Mouse (Mus musculus) myocyte (in vitro differentiated cells): ENCODE measurements at regions not wholly inside any gene's neighbourhood (a gene's known extent, or its start where the extent isn't known, plus 50 kb on each side); places are given as distances from the start of the nearest gene placed in this dataset.

Experiments used
- H3K27me3 ChIP-seq: one replicate; pipeline ENCODE4 v1.6.1; 2011; ENCODE audit not compliant: control insufficient read depth, insufficient read depth, insufficient read length
- H3K36me3 ChIP-seq: one replicate; pipeline ENCODE4 v1.6.1; 2011; ENCODE audit not compliant: control insufficient read depth, insufficient read depth
- H3K4me2 ChIP-seq: one replicate; pipeline ENCODE4 v1.6.1; 2011; ENCODE audit warnings: low read depth, control low read depth
- H3K4me3 ChIP-seq: one replicate; pipeline ENCODE4 v1.5.1; 2011; ENCODE audit warnings: mild to moderate bottlenecking, control low read depth, moderate library complexity
- H3K79me2 ChIP-seq: one replicate; pipeline ENCODE4 v1.6.1; 2011; ENCODE audit not compliant: control insufficient read depth, insufficient read depth
- H3ac ChIP-seq: one replicate; pipeline ENCODE4 v1.6.1; 2011; ENCODE audit not compliant: control insufficient read depth, insufficient read length
- CEBPB ChIP-seq: IDR thresholded peaks from 2 replicates; pipeline ENCODE4 v1.6.1; 2011; ENCODE audit warnings: mild to moderate bottlenecking, moderate library complexity; ENCODE audit not compliant: poor library complexity, insufficient read depth, severe bottlenecking
- E2F4 ChIP-seq: IDR thresholded peaks from one replicate; pipeline ENCODE4 v1.6.1; 2011; ENCODE audit warnings: mild to moderate bottlenecking, control low read depth, moderate library complexity; ENCODE audit not compliant: insufficient read depth
- MAX ChIP-seq: IDR thresholded peaks from one replicate; pipeline ENCODE4 v1.6.1; 2011; ENCODE audit warnings: low read depth, mild to moderate bottlenecking, control low read depth
- MYOD1 ChIP-seq, 3 experiments: IDR thresholded peaks; one replicate each; pipeline ENCODE4 v1.6.1; 2011; ENCODE audit warnings: control low read depth in 2 of 3, low read depth in 2 of 3, mild to moderate bottlenecking in 2 of 3, moderate library complexity in 1 of 3; ENCODE audit not compliant: insufficient read length in 2 of 3, control insufficient read depth in 1 of 3
- MYOG ChIP-seq, 3 experiments: IDR thresholded peaks; one replicate each; pipeline ENCODE4 v1.6.1; 2011; ENCODE audit warnings: control low read depth in 2 of 3, low read depth in 2 of 3, mild to moderate bottlenecking in 2 of 3; ENCODE audit not compliant: insufficient read length in 2 of 3, control insufficient read depth in 1 of 3, insufficient read depth in 1 of 3
- POLR2A ChIP-seq: IDR thresholded peaks from one replicate; pipeline ENCODE4 v1.6.1; 2011; ENCODE audit warnings: low read depth, mild to moderate bottlenecking, control low read depth, moderate library complexity; ENCODE audit not compliant: insufficient read length
- POLR2AphosphoS2 ChIP-seq: IDR thresholded peaks from one replicate; pipeline ENCODE4 v1.6.1; 2011; ENCODE audit warnings: low read depth, control low read depth; ENCODE audit not compliant: insufficient read length
- REST ChIP-seq: IDR thresholded peaks from one replicate; pipeline ENCODE4 v1.6.1; 2011; ENCODE audit warnings: mild to moderate bottlenecking, control low read depth, moderate library complexity; ENCODE audit not compliant: insufficient read depth, insufficient read length
- SRF ChIP-seq: IDR thresholded peaks from one replicate; pipeline ENCODE4 v1.6.1; 2011; ENCODE audit warnings: low read depth; ENCODE audit not compliant: control insufficient read depth, insufficient read length
- TCF12 ChIP-seq: IDR thresholded peaks from one replicate; pipeline ENCODE4 v1.6.1; 2011; ENCODE audit warnings: mild to moderate bottlenecking, control low read depth; ENCODE audit not compliant: poor library complexity, insufficient read depth, severe bottlenecking
- TCF3 ChIP-seq: IDR thresholded peaks from one replicate; pipeline ENCODE4 v1.6.1; 2011; ENCODE audit warnings: low read depth, control low read depth; ENCODE audit not compliant: insufficient read length
- USF1 ChIP-seq: IDR thresholded peaks from one replicate; pipeline ENCODE4 v1.6.1; 2011; ENCODE audit warnings: low read depth, mild to moderate bottlenecking, control low read depth, moderate library complexity

DNA sequence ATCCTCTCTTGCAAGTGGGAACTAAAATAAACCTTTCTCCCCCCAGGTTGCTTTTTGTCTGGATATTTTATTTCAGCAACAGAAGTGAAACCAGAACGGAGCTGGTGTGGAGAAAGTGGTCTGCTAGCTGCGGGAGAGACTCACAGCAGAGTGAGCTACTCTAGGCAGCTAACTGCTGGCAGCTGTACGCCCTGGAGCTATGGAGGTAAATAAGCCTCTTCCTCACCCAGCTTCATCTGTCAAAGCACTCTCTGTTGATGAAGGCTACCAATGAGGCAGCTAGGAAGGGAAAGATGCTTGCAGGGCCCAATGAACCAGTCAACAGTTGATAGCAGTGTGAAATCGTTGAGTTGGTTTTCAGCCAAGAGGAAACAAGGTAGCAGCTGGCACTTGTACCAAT lies 119.3 kb upstream of the Lnx1 start:
- no peak overlapping the region for H3K4me3 ChIP-seq
- H3K36me3 ChIP-seq = no peaks in the 10 kb centered on the region
- TF ChIP-seq REST = no peak
- no peak for TF ChIP-seq POLR2AphosphoS2
- no peak for TF ChIP-seq MAX
- no peak for TF ChIP-seq POLR2A
- TF ChIP-seq CEBPB = no peak
- no peak for TF ChIP-seq USF1
- no peak for TF ChIP-seq E2F4
- TF ChIP-seq TCF12 = no peak
- TF ChIP-seq MYOG (IDR thresholded peaks at IDR 0.05; ENCODE audit: control insufficient read depth in 1 of 3, insufficient read depth in 1 of 3, insufficient read length in 2 of 3, low read depth in 2 of 3) = no peak
- no peaks in the 10 kb centered on the region for H3K79me2 ChIP-seq
- H3K4me2 ChIP-seq = no peak overlapping the region
- H3K27me3 ChIP-seq = no peaks in the 10 kb centered on the region
- H3ac ChIP-seq = no peak overlapping the region

DNA sequence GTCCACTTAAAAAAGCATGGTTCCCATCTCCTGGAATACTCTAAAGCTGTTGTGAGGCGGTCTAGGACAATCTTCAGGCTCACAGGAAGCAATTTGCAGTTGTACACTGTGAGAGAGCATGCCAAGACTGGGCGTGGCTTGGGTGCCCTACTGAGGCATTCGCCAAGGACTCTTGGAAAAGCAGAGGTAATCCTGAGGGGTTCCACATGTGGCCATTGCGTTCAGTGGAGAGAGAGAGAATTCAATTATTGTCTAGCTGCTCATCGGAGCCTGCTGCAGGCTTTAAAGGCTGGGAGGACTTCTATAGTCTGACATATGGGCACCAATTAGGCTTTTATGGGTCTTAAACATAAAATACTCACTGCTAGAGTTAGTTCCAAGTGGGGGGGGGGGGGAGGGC lies 113.8 kb upstream of the Lnx1 start:
- H3K79me2 ChIP-seq = no peaks in the 10 kb centered on the region
- H3K4me3 ChIP-seq = no peak overlapping the region
- no peak overlapping the region for H3ac ChIP-seq
- H3K4me2 ChIP-seq = no peak overlapping the region
- TF ChIP-seq SRF = no peak
- TF ChIP-seq CEBPB = no peak
- no peak for TF ChIP-seq E2F4
- TF ChIP-seq POLR2AphosphoS2 = no peak
- no peak for TF ChIP-seq USF1
- no peak for TF ChIP-seq TCF12
- TF ChIP-seq MYOG (IDR thresholded peaks at IDR 0.05; ENCODE audit: control insufficient read depth in 1 of 3, insufficient read depth in 1 of 3, insufficient read length in 2 of 3, low read depth in 2 of 3) = no peak
- TF ChIP-seq POLR2A = no peak
- no peak for TF ChIP-seq MYOD1 (IDR thresholded peaks at IDR 0.05; ENCODE audit: control insufficient read depth in 1 of 3, insufficient read length in 2 of 3, low read depth in 2 of 3)
- TF ChIP-seq REST = no peak
- TF ChIP-seq TCF3 = no peak
- TF ChIP-seq MAX = no peak
- no peaks in the 10 kb centered on the region for H3K36me3 ChIP-seq
- H3K27me3 ChIP-seq = no peaks in the 10 kb centered on the region

DNA sequence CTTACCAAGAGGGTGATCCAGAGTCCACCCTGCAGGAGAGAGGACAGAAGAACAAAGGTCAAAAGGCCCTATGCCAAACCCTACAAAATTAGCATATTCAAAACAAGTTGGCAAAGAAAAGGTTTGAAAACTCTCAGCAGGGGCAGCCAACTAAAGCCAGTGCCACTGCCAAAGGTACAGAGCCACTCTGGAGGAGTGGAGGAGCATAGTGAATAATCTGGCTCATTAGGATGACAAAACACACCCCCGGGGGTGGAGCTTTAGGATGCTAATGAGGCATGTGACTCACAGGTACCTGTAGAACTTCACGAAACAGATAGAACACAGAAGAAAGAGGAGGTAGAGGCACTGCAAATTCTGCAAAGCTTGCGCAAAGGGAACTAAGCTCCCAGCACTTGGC lies 110.7 kb upstream of the Lnx1 start:
- TF ChIP-seq POLR2AphosphoS2 = no peak
- TF ChIP-seq POLR2A = no peak
- TF ChIP-seq USF1 = no peak
- TF ChIP-seq CEBPB = no peak
- TF ChIP-seq MAX = no peak
- TF ChIP-seq E2F4 = no peak
- TF ChIP-seq MYOG (IDR thresholded peaks at IDR 0.05; ENCODE audit: control insufficient read depth in 1 of 3, insufficient read depth in 1 of 3, insufficient read length in 2 of 3, low read depth in 2 of 3) = no peak
- no peak for TF ChIP-seq MYOD1 (IDR thresholded peaks at IDR 0.05; ENCODE audit: control insufficient read depth in 1 of 3, insufficient read length in 2 of 3, low read depth in 2 of 3)
- TF ChIP-seq SRF = no peak
- no peak for TF ChIP-seq TCF12
- no peak for TF ChIP-seq REST
- no peak for TF ChIP-seq TCF3
- Histone ChIP-seq H3K79me2 (no peaks in the 10 kb centered on the region), H3K36me3 (no peaks in the 10 kb centered on the region), H3K4me2 (no peak overlapping the region), H3K4me3 (no peak overlapping the region), H3ac (no peak overlapping the region), H3K27me3 (no peaks in the 10 kb centered on the region)

DNA sequence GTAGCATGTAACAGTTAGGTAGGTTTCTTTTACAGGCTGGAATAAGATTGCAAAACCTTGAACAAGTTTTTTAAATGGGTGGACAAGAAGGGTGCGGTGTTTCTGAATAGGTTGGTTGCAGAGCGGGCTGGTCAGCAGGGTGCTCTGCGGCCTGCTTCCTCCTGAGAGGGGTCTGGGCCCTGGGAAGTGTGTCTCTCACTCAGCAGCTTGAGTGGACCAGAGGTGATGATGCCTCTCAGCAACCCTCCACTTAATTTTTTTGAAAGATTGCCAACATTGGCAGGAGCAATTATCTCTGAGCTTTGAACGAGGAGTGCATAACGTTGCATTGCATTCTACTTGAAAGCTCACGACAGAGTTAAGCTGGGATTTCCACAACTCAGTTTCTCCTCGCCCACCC lies 108.3 kb upstream of the Lnx1 start:
- Histone ChIP-seq H3ac (no peak overlapping the region), H3K36me3 (no peaks in the 10 kb centered on the region), H3K4me2 (no peak overlapping the region), H3K79me2 (no peaks in the 10 kb centered on the region), H3K4me3 (no peak overlapping the region), H3K27me3 (no peaks in the 10 kb centered on the region)
- no peak for TF ChIP-seq E2F4
- no peak for TF ChIP-seq MYOD1 (IDR thresholded peaks at IDR 0.05; ENCODE audit: control insufficient read depth in 1 of 3, insufficient read length in 2 of 3, low read depth in 2 of 3)
- no peak for TF ChIP-seq CEBPB
- TF ChIP-seq POLR2A = no peak
- TF ChIP-seq MAX = no peak
- TF ChIP-seq TCF3 = no peak
- no peak for TF ChIP-seq TCF12
- TF ChIP-seq POLR2AphosphoS2 = no peak
- no peak for TF ChIP-seq SRF
- TF ChIP-seq MYOG (IDR thresholded peaks at IDR 0.05; ENCODE audit: control insufficient read depth in 1 of 3, insufficient read depth in 1 of 3, insufficient read length in 2 of 3, low read depth in 2 of 3) = no peak

- Histone ChIP-seq H3K79me2 (no peaks in the 10 kb centered on the region), H3K27me3 (no peaks in the 10 kb centered on the region), H3K4me3 (no peak overlapping the region), H3K4me2 (no peak overlapping the region), H3ac (no peak overlapping the region), H3K36me3 (no peaks in the 10 kb centered on the region)
- TF ChIP-seq REST = no peak
- no peak for TF ChIP-seq POLR2AphosphoS2
- no peak for TF ChIP-seq POLR2A
- TF ChIP-seq MYOD1 (IDR thresholded peaks at IDR 0.05; ENCODE audit: control insufficient read depth in 1 of 3, insufficient read length in 2 of 3, low read depth in 2 of 3) = no peak
- no peak for TF ChIP-seq SRF
- no peak for TF ChIP-seq MYOG (IDR thresholded peaks at IDR 0.05; ENCODE audit: control insufficient read depth in 1 of 3, insufficient read depth in 1 of 3, insufficient read length in 2 of 3, low read depth in 2 of 3)
- no peak for TF ChIP-seq E2F4
- no peak for TF ChIP-seq TCF12
- no peak for TF ChIP-seq TCF3
- TF ChIP-seq USF1 = no peak
- TF ChIP-seq CEBPB = no peak
- TF ChIP-seq MAX = no peak
Measured at GRCm38 (mm10) chr5:74807581-74808221, 105.0 kb upstream of the Lnx1 start.
